Mouse (Mus musculus) myocyte (in vitro differentiated cells): ENCODE measurements around the gene Pnrc2. TPM values are rescaled to one million over a fixed set of nuclear protein-coding genes. Genes with fewer than 3 reads are reported as not detected.

Experiments used
- H3K27me3 ChIP-seq: one replicate; pipeline ENCODE4 v1.6.1; 2011; ENCODE audit not compliant: control insufficient read depth, insufficient read depth, insufficient read length
- H3K36me3 ChIP-seq: one replicate; pipeline ENCODE4 v1.6.1; 2011; ENCODE audit not compliant: control insufficient read depth, insufficient read depth
- H3K4me2 ChIP-seq: one replicate; pipeline ENCODE4 v1.6.1; 2011; ENCODE audit warnings: low read depth, control low read depth
- H3K4me3 ChIP-seq: one replicate; pipeline ENCODE4 v1.5.1; 2011; ENCODE audit warnings: mild to moderate bottlenecking, control low read depth, moderate library complexity
- H3K79me2 ChIP-seq: one replicate; pipeline ENCODE4 v1.6.1; 2011; ENCODE audit not compliant: control insufficient read depth, insufficient read depth
- H3ac ChIP-seq: one replicate; pipeline ENCODE4 v1.6.1; 2011; ENCODE audit not compliant: control insufficient read depth, insufficient read length
- CEBPB ChIP-seq: IDR thresholded peaks from 2 replicates; pipeline ENCODE4 v1.6.1; 2011; ENCODE audit warnings: mild to moderate bottlenecking, moderate library complexity; ENCODE audit not compliant: poor library complexity, insufficient read depth, severe bottlenecking
- E2F4 ChIP-seq: IDR thresholded peaks from one replicate; pipeline ENCODE4 v1.6.1; 2011; ENCODE audit warnings: mild to moderate bottlenecking, control low read depth, moderate library complexity; ENCODE audit not compliant: insufficient read depth
- MAX ChIP-seq: IDR thresholded peaks from one replicate; pipeline ENCODE4 v1.6.1; 2011; ENCODE audit warnings: low read depth, mild to moderate bottlenecking, control low read depth
- MYOD1 ChIP-seq, 3 experiments: IDR thresholded peaks; one replicate each; pipeline ENCODE4 v1.6.1; 2011; ENCODE audit warnings: control low read depth in 2 of 3, low read depth in 2 of 3, mild to moderate bottlenecking in 2 of 3, moderate library complexity in 1 of 3; ENCODE audit not compliant: insufficient read length in 2 of 3, control insufficient read depth in 1 of 3
- MYOG ChIP-seq, 3 experiments: IDR thresholded peaks; one replicate each; pipeline ENCODE4 v1.6.1; 2011; ENCODE audit warnings: control low read depth in 2 of 3, low read depth in 2 of 3, mild to moderate bottlenecking in 2 of 3; ENCODE audit not compliant: insufficient read length in 2 of 3, control insufficient read depth in 1 of 3, insufficient read depth in 1 of 3
- POLR2A ChIP-seq: IDR thresholded peaks from one replicate; pipeline ENCODE4 v1.6.1; 2011; ENCODE audit warnings: low read depth, mild to moderate bottlenecking, control low read depth, moderate library complexity; ENCODE audit not compliant: insufficient read length
- POLR2AphosphoS2 ChIP-seq: IDR thresholded peaks from one replicate; pipeline ENCODE4 v1.6.1; 2011; ENCODE audit warnings: low read depth, control low read depth; ENCODE audit not compliant: insufficient read length
- REST ChIP-seq: IDR thresholded peaks from one replicate; pipeline ENCODE4 v1.6.1; 2011; ENCODE audit warnings: mild to moderate bottlenecking, control low read depth, moderate library complexity; ENCODE audit not compliant: insufficient read depth, insufficient read length
- SRF ChIP-seq: IDR thresholded peaks from one replicate; pipeline ENCODE4 v1.6.1; 2011; ENCODE audit warnings: low read depth; ENCODE audit not compliant: control insufficient read depth, insufficient read length
- TCF12 ChIP-seq: IDR thresholded peaks from one replicate; pipeline ENCODE4 v1.6.1; 2011; ENCODE audit warnings: mild to moderate bottlenecking, control low read depth; ENCODE audit not compliant: poor library complexity, insufficient read depth, severe bottlenecking
- TCF3 ChIP-seq: IDR thresholded peaks from one replicate; pipeline ENCODE4 v1.6.1; 2011; ENCODE audit warnings: low read depth, control low read depth; ENCODE audit not compliant: insufficient read length
- USF1 ChIP-seq: IDR thresholded peaks from one replicate; pipeline ENCODE4 v1.6.1; 2011; ENCODE audit warnings: low read depth, mild to moderate bottlenecking, control low read depth, moderate library complexity
- polyA plus RNA-seq: library from polyadenylated mRNA; unstranded; fragments of >200 nt; fragmentation: generic; extraction: Trizol; gene quantifications from one replicate; pipeline ENCODE4 v1.2.1, GENCODE M21; 2012; ENCODE audit warnings: missing spikeins

The Pnrc2 gene
- polyA plus RNA-seq, 1 experiment = 45.2 TPM

DNA sequence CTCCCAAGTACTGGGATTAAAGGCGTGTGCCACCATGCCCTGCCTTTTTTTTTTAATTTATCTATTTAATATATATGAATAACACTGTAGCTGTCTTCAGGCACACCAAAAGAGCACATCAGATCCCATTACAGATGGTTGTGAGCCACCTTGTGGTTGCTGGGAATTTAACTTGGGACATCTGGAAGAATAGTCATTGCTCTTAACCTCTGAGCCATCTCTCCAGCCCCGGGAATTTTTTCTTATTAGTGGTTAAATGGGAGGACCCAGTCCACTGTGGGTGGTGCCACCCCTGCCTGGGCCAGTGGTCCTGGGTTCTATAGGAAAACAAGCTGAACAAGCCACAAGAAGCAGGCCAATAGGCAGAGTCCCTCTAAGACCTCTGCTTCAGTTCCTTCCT lies 4.1 kb upstream of the Pnrc2 start:
- Histone ChIP-seq H3ac (no peak overlapping the region), H3K36me3 (peaks cover 3% of the 10 kb centered on the region), H3K79me2 (peaks cover 7% of the 10 kb centered on the region), H3K4me3 (no peak overlapping the region), H3K4me2 (no peak overlapping the region), H3K27me3 (peaks cover 10% of the 10 kb centered on the region)
- TF ChIP-seq MAX = no peak
- no peak for TF ChIP-seq TCF3
- TF ChIP-seq MYOD1 (IDR thresholded peaks at IDR 0.05; ENCODE audit: control insufficient read depth in 1 of 3, insufficient read length in 2 of 3, low read depth in 2 of 3) = no peak

DNA sequence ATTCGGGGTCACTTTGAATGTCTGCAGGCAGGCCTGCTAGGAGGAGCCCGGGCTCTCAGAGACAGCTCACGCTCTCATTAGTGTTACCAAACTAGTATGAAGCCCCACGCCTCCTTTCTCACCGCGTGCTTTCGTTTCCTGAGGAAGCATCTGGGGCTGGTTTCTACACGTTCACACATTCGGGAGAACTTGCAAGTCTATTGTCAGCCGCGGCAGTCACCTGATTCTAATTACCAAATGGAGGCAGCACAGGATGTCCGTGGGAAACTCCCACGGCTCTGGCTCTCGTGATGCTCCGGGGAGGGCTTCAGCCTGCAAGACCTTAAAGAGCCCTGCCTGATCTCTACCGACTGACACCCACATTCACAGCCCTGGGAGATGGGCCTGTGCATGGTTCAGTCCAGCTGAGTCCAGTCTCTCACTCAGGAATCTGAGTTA lies 3.0 kb upstream of the Pnrc2 start:
- no peak overlapping the region for H3ac ChIP-seq

DNA sequence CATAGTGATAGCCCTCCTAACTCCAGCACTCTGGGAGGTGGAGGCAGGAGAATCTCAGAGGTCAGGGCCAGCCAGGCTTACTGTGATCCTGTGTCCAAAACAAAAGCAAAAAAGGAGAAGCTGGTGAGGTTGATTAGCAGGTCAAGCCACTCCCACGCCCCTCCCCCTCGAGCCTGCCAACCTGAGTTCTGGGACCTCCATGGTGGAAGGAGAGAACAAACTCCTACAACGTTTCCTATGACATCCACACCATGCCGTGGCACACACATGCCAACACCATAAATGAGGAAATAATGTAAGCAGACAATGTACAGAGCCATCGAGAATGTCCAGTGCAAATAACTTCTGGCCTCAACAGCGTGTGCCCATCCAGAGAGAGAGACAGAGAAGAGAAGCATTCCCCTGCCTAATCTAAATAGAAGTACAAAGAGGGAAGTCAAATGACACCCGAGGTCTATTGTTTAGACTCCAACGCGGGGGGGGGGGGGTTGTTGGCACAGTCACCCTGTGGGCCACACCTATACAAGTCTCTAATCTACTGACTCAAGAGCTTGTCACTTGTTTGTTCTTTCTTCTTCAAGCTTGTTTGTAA lies 2.4 kb upstream of the Pnrc2 start:
- peaks cover 23% of the 10 kb centered on the region for H3K79me2 ChIP-seq
- TF ChIP-seq POLR2AphosphoS2 (peak; percentile 56), CEBPB (no peak)
- no peaks in the 10 kb centered on the region for H3K27me3 ChIP-seq
- peak overlapping the region; percentile 21 for H3K4me3 ChIP-seq
- H3K4me2 ChIP-seq = peak overlapping the region; percentile 84
- peaks cover 20% of the 10 kb centered on the region for H3K36me3 ChIP-seq
- no peak overlapping the region for H3ac ChIP-seq

More for the DNA sequence above, 3.0 kb upstream of the Pnrc2 start:
- Histone ChIP-seq H3K4me2 (peak overlapping the region; percentile 84), H3K79me2 (peaks cover 18% of the 10 kb centered on the region), H3K36me3 (peaks cover 15% of the 10 kb centered on the region), H3K4me3 (peak overlapping the region; percentile 21), H3K27me3 (no peaks in the 10 kb centered on the region)
- TF ChIP-seq MAX (no peak), CEBPB (no peak), E2F4 (no peak), POLR2A (no peak), REST (no peak), MYOD1 (IDR thresholded peaks at IDR 0.05; ENCODE audit: control insufficient read depth in 1 of 3, insufficient read length in 2 of 3, low read depth in 2 of 3) (no peak), TCF3 (no peak), USF1 (no peak), TCF12 (no peak), MYOG (IDR thresholded peaks at IDR 0.05; ENCODE audit: control insufficient read depth in 1 of 3, insufficient read depth in 1 of 3, insufficient read length in 2 of 3, low read depth in 2 of 3) (no peak), POLR2AphosphoS2 (no peak), SRF (no peak)

DNA sequence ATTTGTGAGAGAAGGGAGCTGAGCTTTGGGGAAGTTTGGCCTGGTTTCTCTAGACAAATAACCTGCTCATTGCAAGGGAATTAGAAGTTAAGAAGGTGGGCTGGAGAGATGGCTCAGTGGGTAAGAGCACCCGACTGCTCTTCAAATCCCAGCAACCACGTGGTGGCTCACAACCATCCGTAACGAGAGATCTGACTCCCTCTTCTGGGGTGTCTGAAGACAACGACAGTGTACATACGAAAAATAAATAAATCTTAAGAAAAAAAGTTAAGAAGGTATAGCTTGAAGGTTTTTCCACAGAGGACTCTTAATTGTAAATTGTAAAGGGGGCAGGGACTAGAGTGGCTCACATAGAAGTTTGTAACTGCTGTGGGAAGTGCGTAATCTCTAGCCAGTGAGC lies 1.9 kb upstream of the Pnrc2 start:
- Histone ChIP-seq H3K4me3 (peak overlapping the region; percentile 21), H3K36me3 (peaks cover 25% of the 10 kb centered on the region), H3K4me2 (peak overlapping the region; percentile 84), H3ac (no peak overlapping the region), H3K27me3 (no peaks in the 10 kb centered on the region), H3K79me2 (peaks cover 29% of the 10 kb centered on the region)
- TF ChIP-seq MYOG (IDR thresholded peaks at IDR 0.05; ENCODE audit: control insufficient read depth in 1 of 3, insufficient read depth in 1 of 3, insufficient read length in 2 of 3, low read depth in 2 of 3) = no peak

DNA sequence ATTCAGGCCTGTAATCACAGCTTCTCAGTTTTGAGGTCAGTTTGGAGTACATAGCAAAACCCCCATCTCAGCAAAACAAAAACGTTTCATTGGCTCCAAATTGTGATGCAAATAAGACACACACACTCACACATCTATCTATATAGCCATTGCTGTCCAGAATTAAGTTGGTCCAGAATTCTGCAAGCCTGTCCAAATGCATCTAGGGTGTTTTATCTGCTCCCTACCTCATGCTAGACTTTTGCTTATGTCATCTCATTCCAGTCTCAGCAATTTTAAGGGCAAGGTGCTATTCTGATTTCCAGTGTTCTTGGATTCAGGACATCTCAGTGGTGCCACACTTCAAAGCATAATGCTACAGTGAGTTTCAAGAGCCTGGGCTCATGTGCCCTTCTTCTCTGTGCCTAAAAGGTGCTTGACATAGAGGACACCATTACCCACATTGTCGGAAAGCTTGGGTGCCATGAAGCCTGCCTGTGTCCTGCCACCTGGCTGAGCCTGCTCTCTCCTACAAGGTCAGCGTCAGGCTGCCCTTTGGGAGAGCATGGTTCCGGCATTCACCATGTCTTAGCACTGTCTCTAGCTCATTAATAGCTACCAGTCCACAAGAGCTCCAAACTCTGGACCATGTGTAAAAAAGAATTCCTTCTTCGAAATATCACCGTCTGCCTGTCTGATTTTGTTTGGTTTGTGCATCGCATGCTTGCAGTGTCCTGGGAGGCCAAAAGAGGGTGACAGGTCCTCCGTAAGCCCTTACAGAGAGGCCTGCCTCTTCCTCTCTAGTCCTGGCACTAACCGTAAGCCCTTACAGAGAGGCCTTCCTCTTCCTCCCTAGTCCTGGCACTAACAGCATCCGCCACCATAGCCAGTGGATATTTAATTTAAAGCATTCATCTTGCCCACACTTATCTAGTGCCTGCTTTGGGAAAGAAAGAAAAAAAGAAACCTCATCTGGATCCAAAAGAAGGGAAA lies 1.2 kb upstream of the Pnrc2 start:
- peaks cover 31% of the 10 kb centered on the region for H3K36me3 ChIP-seq
- H3ac ChIP-seq = no peak overlapping the region
- no peaks in the 10 kb centered on the region for H3K27me3 ChIP-seq
- H3K4me2 ChIP-seq = peak overlapping the region; percentile 89
- H3K79me2 ChIP-seq = peaks cover 33% of the 10 kb centered on the region
- no peak for TF ChIP-seq CEBPB
- no peak for TF ChIP-seq MYOG (IDR thresholded peaks at IDR 0.05; ENCODE audit: control insufficient read depth in 1 of 3, insufficient read depth in 1 of 3, insufficient read length in 2 of 3, low read depth in 2 of 3)
- peak overlapping the region; percentile 90 for H3K4me3 ChIP-seq
